Mouse (Mus musculus) hindbrain, embryonic 11.5 days (tissue): ENCODE results near the gene Fbxw4. TPM values are rescaled to one million over a fixed set of nuclear protein-coding genes. Genes with fewer than 3 reads are reported as not detected.

Source experiments
- ATAC-seq: fragments of 200-750 bp; cut with Nextera tagmentation; 2 replicates; pipeline ENCODE4 v1.8.0; 2017; ENCODE audit warnings: mild to moderate bottlenecking, moderate TSS enrichment, moderate library complexity; ENCODE audit not compliant: low FRiP score
- DNase-seq: peaks from one replicate; pipeline ENCODE4 v3.0.0-alpha.2; 2015; ENCODE audit warnings: low spot score
- H3K27ac ChIP-seq: fragments of 300-500 bp; sonication (generic); 2 replicates; pipeline ENCODE4 v1.5.1; 2014; ENCODE audit warnings: mild to moderate bottlenecking, low read depth, low read length
- H3K27me3 ChIP-seq: fragments of 300-500 bp; sonication (generic); 2 replicates; pipeline ENCODE4 v1.6.1; 2014; ENCODE audit warnings: mild to moderate bottlenecking, low read length, moderate library complexity, mixed read lengths; ENCODE audit not compliant: control insufficient read depth, insufficient read depth
- H3K36me3 ChIP-seq: fragments of 300-500 bp; sonication (generic); 2 replicates; pipeline ENCODE4 v1.6.1; 2014; ENCODE audit warnings: mild to moderate bottlenecking, low read length, moderate library complexity, mixed read lengths; ENCODE audit not compliant: control insufficient read depth, insufficient read depth
- H3K4me1 ChIP-seq: fragments of 300-500 bp; sonication (generic); replicated peaks from 2 replicates; pipeline ENCODE4 v1.6.1; 2014; ENCODE audit warnings: low read length, mixed read lengths; ENCODE audit not compliant: control insufficient read depth, insufficient read depth
- H3K4me2 ChIP-seq: fragments of 300-500 bp; sonication (generic); replicated peaks from 2 replicates; pipeline ENCODE4 v1.6.1; 2014; ENCODE audit warnings: mild to moderate bottlenecking, low read depth, low read length
- H3K4me3 ChIP-seq: fragments of 300-500 bp; sonication (generic); 2 replicates; pipeline ENCODE4 v1.5.1; 2014; ENCODE audit warnings: low read depth, low read length
- H3K9ac ChIP-seq: fragments of 300-500 bp; sonication (generic); 2 replicates; pipeline ENCODE4 v1.6.1; 2014; ENCODE audit warnings: low read depth, low read length
- H3K9me3 ChIP-seq: fragments of 300-500 bp; sonication (generic); 2 replicates; pipeline ENCODE4 v1.6.1; 2016; ENCODE audit warnings: low read length; ENCODE audit not compliant: control insufficient read depth
- WGBS: fragments of 180-500 bp; shearing (Covaris S2); extraction: QIAGEN DNeasy Blood & Tissue Kit; methylation state at CpG from one replicate; pipeline ENCODE4 v1.1.7; 2014; 5-methylcytosine and 5-hydroxymethylcytosine counted together
- polyA plus RNA-seq: library from polyadenylated mRNA; unstranded; fragments of >200 nt; fragmentation: Nextera tagmentation; extraction: Ambion mirVana; gene quantifications from 2 replicates; pipeline ENCODE4 v1.2.1, GENCODE M21; 2014

The Fbxw4 gene
- polyA plus RNA-seq, 1 experiment from 2014 or later, result 3.5 TPM

DNA sequence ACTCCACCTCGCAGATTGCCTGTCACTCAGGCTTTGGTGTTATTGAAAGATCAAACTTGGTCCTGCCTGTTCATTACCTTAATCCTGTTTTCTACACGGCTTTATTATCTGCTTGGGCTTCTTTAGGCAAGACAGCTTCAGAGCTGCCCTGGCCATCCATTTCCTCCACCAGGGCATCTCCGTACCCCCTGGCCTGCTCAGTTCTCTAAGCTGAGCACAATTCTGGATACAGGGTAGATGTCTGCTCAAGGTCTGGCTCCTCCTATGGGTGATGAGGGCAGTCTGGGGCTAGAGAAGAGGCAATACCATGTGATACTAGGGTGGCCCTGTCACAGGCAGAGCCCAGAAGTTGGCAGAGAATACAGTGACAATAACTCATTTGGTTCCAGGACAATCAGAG, 73.3 kb downstream of the Fbxw4 start:
- no peak for ATAC-seq
- Histone ChIP-seq H3K9me3 (no peaks in the 10 kb centered on the region), H3K9ac (no peak overlapping the region), H3K4me2 (no peak overlapping the region), H3K4me3 (no peak overlapping the region), H3K4me1 (0 out of 2 replicates have a peak, but pooled peaks cover 5% of the 10 kb centered on the region), H3K27me3 (peaks cover 9% of the 10 kb centered on the region), H3K36me3 (no peaks in the 10 kb centered on the region), H3K27ac (no peak overlapping the region)
- 74% methylated on average over 3 of the region's 3 CpGs for WGBS
- no peak for DNase-seq

DNA sequence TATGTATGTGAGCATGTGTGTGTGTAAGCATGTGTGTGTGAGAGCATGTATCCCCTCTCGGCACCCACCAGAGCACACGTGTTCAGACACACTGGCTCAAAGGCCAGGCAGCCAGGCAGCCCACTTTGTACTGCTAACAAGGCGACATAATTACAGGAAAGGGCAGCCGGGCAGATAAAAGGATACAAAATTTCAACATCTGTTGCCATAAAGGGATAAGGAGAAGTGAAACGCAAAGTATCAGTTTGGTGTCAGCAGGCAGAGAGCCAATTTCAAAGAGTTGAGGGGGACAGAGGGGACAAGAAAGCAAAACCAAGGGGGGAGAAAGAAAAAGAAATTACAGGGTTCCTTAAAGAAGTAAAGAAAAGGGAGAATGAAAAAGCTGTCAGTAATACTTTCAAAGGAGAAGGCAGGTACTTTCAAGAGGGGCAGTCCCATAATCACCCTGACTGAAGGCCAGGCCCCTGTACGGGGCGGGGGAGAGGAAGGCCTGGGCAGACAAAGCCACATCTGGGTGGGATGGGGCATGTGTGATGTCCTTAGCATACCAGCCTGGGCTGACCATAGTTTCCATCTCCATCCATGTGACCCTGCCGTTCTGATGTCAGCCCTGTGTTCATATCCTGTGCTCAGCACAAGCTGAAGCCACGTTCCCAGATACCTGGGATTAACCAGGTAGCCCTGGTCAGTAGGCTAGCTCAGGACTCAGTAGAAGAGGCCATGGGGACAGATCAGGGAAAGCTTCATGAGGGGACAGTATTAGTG, 75.1 kb downstream of the Fbxw4 start:
- DNase-seq (no peak), ATAC-seq (no peak)
- 83% methylated on average over 9 of the region's 9 CpGs for WGBS
- no peaks in the 10 kb centered on the region for H3K9me3 ChIP-seq
- no peaks in the 10 kb centered on the region for H3K36me3 ChIP-seq
- H3K4me3 ChIP-seq, result no peak overlapping the region
- no peak overlapping the region for H3K4me2 ChIP-seq
- H3K27ac ChIP-seq, result no peak overlapping the region
- H3K4me1 ChIP-seq, result 0 out of 2 replicates have a peak, but pooled peaks cover 7% of the 10 kb centered on the region
- peaks cover 4% of the 10 kb centered on the region for H3K27me3 ChIP-seq
- no peak overlapping the region for H3K9ac ChIP-seq

DNA sequence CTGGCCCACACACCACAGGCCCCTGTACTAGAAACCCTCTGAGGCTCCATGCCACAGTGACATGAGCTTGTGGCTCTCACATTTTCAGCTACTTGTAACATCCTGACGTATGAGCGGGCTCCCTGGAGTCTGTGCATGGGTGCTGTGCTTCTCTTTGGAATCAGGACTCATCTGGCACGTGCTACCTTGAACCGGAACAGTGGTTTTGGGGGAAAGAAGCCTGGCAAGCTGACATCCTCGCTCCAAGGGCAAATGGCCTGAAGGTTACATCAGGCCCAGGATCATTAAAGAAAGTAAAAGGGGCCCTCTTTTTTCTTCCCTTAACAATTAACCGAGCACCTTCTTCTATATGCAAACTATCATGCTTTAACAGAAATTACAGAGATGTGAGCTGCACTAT, 77.0 kb downstream of the Fbxw4 start:
- no peak overlapping the region for H3K4me2 ChIP-seq
- no peaks in the 10 kb centered on the region for H3K9me3 ChIP-seq
- 92% methylated on average over 6 of the region's 6 CpGs for WGBS
- no peak overlapping the region for H3K9ac ChIP-seq
- DNase-seq (no peak), ATAC-seq (no peak)
- H3K36me3 ChIP-seq, result 0 out of 2 replicates have a peak, but pooled peaks cover 2% of the 10 kb centered on the region
- no peak overlapping the region for H3K4me3 ChIP-seq
- 0 out of 2 replicates have a peak, but pooled peaks cover 7% of the 10 kb centered on the region for H3K4me1 ChIP-seq
- no peak overlapping the region for H3K27ac ChIP-seq
- H3K27me3 ChIP-seq, result peaks cover 4% of the 10 kb centered on the region

DNA sequence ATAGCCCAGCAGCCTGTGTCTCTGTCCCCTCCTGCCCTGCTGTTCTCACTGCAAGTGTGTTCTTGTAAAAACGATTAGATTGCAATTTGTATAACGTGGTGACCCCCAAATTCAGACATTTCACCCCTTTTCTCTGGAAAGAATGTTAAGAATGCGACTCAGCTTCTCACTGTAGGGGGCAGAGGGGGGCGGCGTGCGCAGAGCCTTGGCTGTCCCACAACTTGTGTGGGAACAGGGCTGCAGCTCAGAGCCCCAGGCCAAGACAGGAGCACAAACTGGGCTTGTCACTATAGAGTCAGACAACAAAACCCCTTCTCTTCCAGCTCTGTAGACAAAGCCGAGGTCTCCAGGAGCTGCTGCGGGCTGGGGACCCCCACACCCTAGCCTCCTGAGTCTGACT, 78.0 kb downstream of the Fbxw4 start:
- WGBS, result 8% methylated on average over 8 of the region's 8 CpGs
- peaks cover 4% of the 10 kb centered on the region for H3K27me3 ChIP-seq
- no peaks in the 10 kb centered on the region for H3K9me3 ChIP-seq
- H3K27ac ChIP-seq, result 0 out of 2 replicates have a peak overlapping the region, but pooled peaks have one; percentile 33
- H3K4me1 ChIP-seq, result 0 out of 2 replicates have a peak, but pooled peaks cover 7% of the 10 kb centered on the region
- H3K36me3 ChIP-seq, result 0 out of 2 replicates have a peak, but pooled peaks cover 2% of the 10 kb centered on the region
- no peak overlapping the region for H3K4me3 ChIP-seq
- DNase-seq (peak; percentile 28), ATAC-seq (no peak)
- no peak overlapping the region for H3K9ac ChIP-seq
- no peak overlapping the region for H3K4me2 ChIP-seq

DNA sequence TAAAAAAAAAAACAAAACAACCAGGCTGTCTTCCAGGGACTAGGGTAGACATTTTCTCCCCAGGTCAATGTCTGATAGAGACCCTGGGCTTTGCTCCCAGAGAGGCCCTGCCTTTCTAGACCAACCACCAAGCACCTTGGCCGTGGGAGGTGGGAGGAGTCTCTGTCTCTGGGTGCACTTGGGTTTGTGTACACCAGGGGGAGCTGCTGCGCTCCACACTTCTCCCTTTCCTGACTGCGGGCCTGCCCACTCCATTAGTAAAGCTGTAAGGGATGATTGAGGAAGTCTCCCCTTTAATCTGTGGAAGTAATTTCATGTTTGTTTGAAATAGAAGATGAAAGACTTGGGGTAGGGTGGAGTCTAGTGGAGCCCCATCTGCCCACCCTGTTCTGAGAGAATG, 78.9 kb downstream of the Fbxw4 start:
- ATAC-seq (no peak), DNase-seq (peak; percentile 74)
- H3K4me1 ChIP-seq, result 0 out of 2 replicates have a peak, but pooled peaks cover 7% of the 10 kb centered on the region
- 71% methylated on average over 3 of the region's 3 CpGs for WGBS
- H3K4me3 ChIP-seq, result no peak overlapping the region
- no peak overlapping the region for H3K4me2 ChIP-seq
- no peak overlapping the region for H3K27ac ChIP-seq
- peaks cover 4% of the 10 kb centered on the region for H3K27me3 ChIP-seq
- no peaks in the 10 kb centered on the region for H3K9me3 ChIP-seq
- 0 out of 2 replicates have a peak, but pooled peaks cover 2% of the 10 kb centered on the region for H3K36me3 ChIP-seq
- no peak overlapping the region for H3K9ac ChIP-seq

DNA sequence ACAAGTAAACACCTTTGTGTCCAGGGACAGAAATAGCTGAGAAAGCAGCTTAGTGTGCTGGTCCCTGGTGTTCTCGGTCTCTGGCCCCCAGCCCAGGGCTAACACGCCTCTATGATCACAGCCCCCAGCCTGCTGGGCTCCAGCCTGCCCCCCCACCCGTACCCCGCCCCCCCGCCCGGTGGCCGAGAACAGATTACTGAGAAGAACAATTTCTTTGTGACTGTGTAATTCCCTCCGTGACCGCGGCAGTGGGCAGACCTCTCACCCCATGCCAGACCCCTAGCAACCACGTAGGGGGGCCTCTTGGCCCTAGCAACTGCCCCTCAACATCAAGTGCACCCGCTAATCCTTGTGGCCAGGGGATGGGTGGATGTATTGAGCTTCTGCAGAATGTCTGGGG, 79.9 kb downstream of the Fbxw4 start:
- 41% methylated on average over 12 of the region's 12 CpGs for WGBS

DNA sequence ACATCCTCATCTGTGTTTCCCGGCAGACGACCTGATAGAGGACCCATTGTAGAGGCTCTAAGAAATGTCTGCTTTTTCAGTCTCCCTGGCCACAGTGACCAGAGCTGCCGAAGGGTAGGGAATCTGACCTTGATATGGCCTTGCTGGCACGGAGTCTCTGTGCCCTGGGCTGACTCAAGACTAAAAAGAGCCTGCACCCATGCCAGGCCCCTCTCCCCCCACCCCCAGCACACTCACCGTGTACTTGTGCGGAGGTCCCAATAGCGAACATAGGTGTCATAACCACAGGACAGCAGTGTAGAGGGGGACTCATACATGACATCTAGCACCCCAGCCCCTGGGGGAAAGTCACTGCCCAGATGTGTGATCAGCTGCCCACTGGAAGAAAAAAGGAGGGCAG, 80.7 kb downstream of the Fbxw4 start:
- 0 out of 2 replicates have a peak, but pooled peaks cover 2% of the 10 kb centered on the region for H3K36me3 ChIP-seq
- WGBS, result 93% methylated on average over 7 of the region's 7 CpGs
- DNase-seq, result no peak
- H3K9ac ChIP-seq, result no peak overlapping the region
- H3K4me2 ChIP-seq, result no peak overlapping the region
- H3K4me3 ChIP-seq, result no peak overlapping the region
- no peaks in the 10 kb centered on the region for H3K9me3 ChIP-seq
- H3K27ac ChIP-seq, result no peak overlapping the region
- ATAC-seq, result no peak
- peaks cover 12% of the 10 kb centered on the region; the same call in 1 of the 2 replicates for H3K4me1 ChIP-seq
- peaks cover 4% of the 10 kb centered on the region for H3K27me3 ChIP-seq

More for the DNA sequence above, 79.9 kb downstream of the Fbxw4 start:
- H3K9me3 ChIP-seq, result no peaks in the 10 kb centered on the region
- H3K4me3 ChIP-seq, result no peak overlapping the region
- H3K27ac ChIP-seq, result no peak overlapping the region
- no peak for ATAC-seq
- no peak for DNase-seq
- no peak overlapping the region for H3K9ac ChIP-seq
- H3K4me1 ChIP-seq, result peaks cover 12% of the 10 kb centered on the region; the same call in 1 of the 2 replicates
- peaks cover 2% of the 10 kb centered on the region for H3K27me3 ChIP-seq
- H3K4me2 ChIP-seq, result no peak overlapping the region
- 0 out of 2 replicates have a peak, but pooled peaks cover 2% of the 10 kb centered on the region for H3K36me3 ChIP-seq

DNA sequence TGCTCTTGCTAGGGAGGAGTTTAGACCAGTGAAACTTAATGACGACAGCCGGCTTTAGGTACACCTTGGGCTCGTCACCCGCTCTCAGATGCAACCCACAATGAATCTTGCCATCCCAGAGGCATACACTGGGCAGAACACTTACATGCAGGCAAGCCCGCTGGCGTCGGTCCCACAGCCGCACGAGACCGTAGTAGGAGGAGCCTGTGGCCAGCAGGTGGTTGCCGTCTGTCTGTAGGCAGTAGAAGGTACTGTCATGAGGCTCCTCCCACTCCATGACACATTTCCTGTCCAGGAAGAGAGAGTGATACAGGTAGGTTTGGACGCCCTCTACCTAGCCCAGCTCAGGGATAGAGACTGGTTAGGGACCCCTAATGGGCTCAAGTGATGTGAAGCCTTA, 81.1 kb downstream of the Fbxw4 start:
- Histone ChIP-seq H3K27me3 (peaks cover 4% of the 10 kb centered on the region), H3K4me3 (no peak overlapping the region), H3K36me3 (0 out of 2 replicates have a peak, but pooled peaks cover 2% of the 10 kb centered on the region), H3K9me3 (no peaks in the 10 kb centered on the region), H3K9ac (no peak overlapping the region), H3K4me1 (peaks cover 12% of the 10 kb centered on the region; the same call in 1 of the 2 replicates), H3K27ac (no peak overlapping the region), H3K4me2 (no peak overlapping the region)
- DNase-seq (no peak), ATAC-seq (no peak)
- WGBS, result 89% methylated on average over 12 of the region's 12 CpGs
